Mouse (Mus musculus) limb, embryonic 15.5 days (tissue): ENCODE measurements around the gene Xrcc4. TPM values are rescaled to one million over a fixed set of nuclear protein-coding genes. Genes with fewer than 3 reads are reported as not detected.

ENCODE experiments used
- ATAC-seq: fragments of 200-750 bp; cut with Nextera tagmentation; 2 replicates; pipeline ENCODE4 v1.8.0; 2017; ENCODE audit warnings: low read depth, moderate TSS enrichment; ENCODE audit not compliant: insufficient number of reproducible peaks, low FRiP score, low TSS enrichment
- H3K27ac ChIP-seq: fragments of 300-500 bp; sonication (generic); 2 replicates; pipeline ENCODE4 v1.5.1; 2015; ENCODE audit warnings: moderate library complexity, mild to moderate bottlenecking, inconsistent platforms
- H3K27me3 ChIP-seq: fragments of 300-500 bp; sonication (generic); 2 replicates; pipeline ENCODE4 v1.6.1; 2015; ENCODE audit warnings: inconsistent platforms
- H3K36me3 ChIP-seq: fragments of 300-500 bp; sonication (generic); 2 replicates; pipeline ENCODE4 v1.6.1; 2015; ENCODE audit warnings: inconsistent platforms
- H3K4me1 ChIP-seq: fragments of 300-500 bp; sonication (generic); 2 replicates; pipeline ENCODE4 v1.6.1; 2015; ENCODE audit warnings: inconsistent platforms
- H3K4me2 ChIP-seq: fragments of 300-500 bp; sonication (generic); 2 replicates; pipeline ENCODE4 v1.6.1; 2015; ENCODE audit warnings: mild to moderate bottlenecking, inconsistent platforms
- H3K4me3 ChIP-seq: fragments of 300-500 bp; sonication (generic); 2 replicates; pipeline ENCODE4 v1.5.1; 2015; ENCODE audit warnings: mild to moderate bottlenecking, inconsistent platforms
- H3K9ac ChIP-seq: fragments of 300-500 bp; sonication (generic); 2 replicates; pipeline ENCODE4 v1.6.1; 2015; ENCODE audit warnings: inconsistent platforms
- H3K9me3 ChIP-seq: fragments of 300-500 bp; sonication (generic); 2 replicates; pipeline ENCODE4 v1.6.1; 2016; ENCODE audit warnings: inconsistent platforms
- WGBS: fragments of 180-500 bp; shearing (Covaris S2); methylation state at CpG from one replicate; pipeline ENCODE4 v1.1.7; 2015; 5-methylcytosine and 5-hydroxymethylcytosine counted together
- polyA plus RNA-seq: library from polyadenylated mRNA; unstranded; fragments of >200 nt; fragmentation: Nextera tagmentation; extraction: Ambion mirVana; gene quantifications from 2 replicates; pipeline ENCODE4 v1.2.1, GENCODE M21; 2015

Gene Xrcc4
- polyA plus RNA-seq, 1 experiment from 2014 or later, result 11.2 TPM

- H3K4me2 ChIP-seq, result peak overlapping the region; percentile 71
- peak overlapping the region; percentile 64 for H3K4me3 ChIP-seq
- peaks cover 16% of the 10 kb centered on the region for H3K4me1 ChIP-seq
- 3% methylated on average over 15 of the region's 15 CpGs for WGBS
- H3K27ac ChIP-seq, result peak overlapping the region; percentile 95
- no peaks in the 10 kb centered on the region for H3K36me3 ChIP-seq
- ATAC-seq, result no peak
- no peaks in the 10 kb centered on the region for H3K27me3 ChIP-seq
- peak overlapping the region; percentile 61; the same call in 1 of the 2 replicates for H3K9ac ChIP-seq
- no peaks in the 10 kb centered on the region for H3K9me3 ChIP-seq
Observed at GRCm38 (mm10) chr13:89742686-89743200, 346.7 kb downstream of the Xrcc4 start.

GRCm38 (mm10) chr13:89741766-89742685 lies 347.4 kb downstream of the Xrcc4 start, which contains the start of gene Vcan:
TSS of gene Vcan (minus strand) at chr13:89742509.
- Histone ChIP-seq H3K36me3 (no peaks in the 10 kb centered on the region), H3K4me3 (peak within 1 kb of the TSS; percentile 64), H3K4me1 (peaks cover 16% of the 10 kb centered on the region), H3K9me3 (no peaks in the 10 kb centered on the region), H3K9ac (peak within 1 kb of the TSS; percentile 61), H3K27ac (peak within 1 kb of the TSS; percentile 95), H3K4me2 (peak within 1 kb of the TSS; percentile 71), H3K27me3 (no peaks in the 10 kb centered on the region)
- ATAC-seq, result peak; percentile 75
- under 1% methylated on average over 40 of the region's 40 CpGs for WGBS

- peak overlapping the region; percentile 64 for H3K4me3 ChIP-seq
- H3K4me1 ChIP-seq, result peaks cover 16% of the 10 kb centered on the region
- WGBS, result 1% methylated on average over 14 of the region's 14 CpGs
- peak overlapping the region; percentile 61 for H3K9ac ChIP-seq
- ATAC-seq, result peak; percentile 40; the same call in 1 of the 2 replicates
- H3K4me2 ChIP-seq, result peak overlapping the region; percentile 71
- H3K36me3 ChIP-seq, result no peaks in the 10 kb centered on the region
- H3K27me3 ChIP-seq, result no peaks in the 10 kb centered on the region
- H3K27ac ChIP-seq, result peak overlapping the region; percentile 95
- H3K9me3 ChIP-seq, result no peaks in the 10 kb centered on the region
Observed at GRCm38 (mm10) chr13:89741116-89741551, 348.3 kb downstream of the Xrcc4 start.

GRCm38 (mm10) chr13:89740243-89741115 lies 348.9 kb downstream of the Xrcc4 start:
- peak; percentile 89 for ATAC-seq
- Histone ChIP-seq H3K4me3 (peak overlapping the region; percentile 64), H3K4me1 (peaks cover 16% of the 10 kb centered on the region), H3K9me3 (no peaks in the 10 kb centered on the region), H3K4me2 (peak overlapping the region; percentile 71), H3K27ac (peak overlapping the region; percentile 95), H3K9ac (peak overlapping the region; percentile 61), H3K27me3 (no peaks in the 10 kb centered on the region), H3K36me3 (no peaks in the 10 kb centered on the region; the same call in 1 of the 2 replicates)
- WGBS, result 0% methylated on average over 33 of the region's 33 CpGs

GRCm38 (mm10) chr13:89739696-89740242 lies 349.6 kb downstream of the Xrcc4 start:
- WGBS, result under 1% methylated on average over 24 of the region's 24 CpGs
- Histone ChIP-seq H3K4me1 (peaks cover 16% of the 10 kb centered on the region), H3K9ac (peak overlapping the region; percentile 39), H3K27me3 (no peaks in the 10 kb centered on the region), H3K4me2 (peak overlapping the region; percentile 71), H3K36me3 (no peaks in the 10 kb centered on the region; the same call in 1 of the 2 replicates), H3K27ac (peak overlapping the region; percentile 95), H3K9me3 (no peaks in the 10 kb centered on the region), H3K4me3 (peak overlapping the region; percentile 64)
- no peak; the same call in 1 of the 2 replicates for ATAC-seq

GRCm38 (mm10) chr13:89738776-89739695 lies 350.4 kb downstream of the Xrcc4 start:
- H3K27me3 ChIP-seq, result no peaks in the 10 kb centered on the region
- peak; percentile 66 for ATAC-seq
- H3K4me2 ChIP-seq, result peak overlapping the region; percentile 71
- H3K9me3 ChIP-seq, result no peaks in the 10 kb centered on the region
- H3K27ac ChIP-seq, result peak overlapping the region; percentile 95
- peaks cover 16% of the 10 kb centered on the region for H3K4me1 ChIP-seq
- H3K4me3 ChIP-seq, result peak overlapping the region; percentile 64
- peak overlapping the region; percentile 39 for H3K9ac ChIP-seq
- WGBS, result 2% methylated on average over 31 of the region's 31 CpGs
- no peaks in the 10 kb centered on the region; the same call in 1 of the 2 replicates for H3K36me3 ChIP-seq

- WGBS, result 48% methylated on average over 2 of the region's 2 CpGs
- peak overlapping the region; percentile 64; the same call in 1 of the 2 replicates for H3K4me3 ChIP-seq
Observed at GRCm38 (mm10) chr13:89738275-89738674, 351.1 kb downstream of the Xrcc4 start.

GRCm38 (mm10) chr13:89735111-89735510 lies 354.3 kb downstream of the Xrcc4 start:
- Histone ChIP-seq H3K27ac (no peak overlapping the region), H3K27me3 (no peaks in the 10 kb centered on the region), H3K4me2 (no peak overlapping the region), H3K4me1 (peaks cover 8% of the 10 kb centered on the region), H3K36me3 (no peaks in the 10 kb centered on the region; the same call in 1 of the 2 replicates), H3K4me3 (no peak overlapping the region), H3K9ac (no peak overlapping the region), H3K9me3 (no peaks in the 10 kb centered on the region)
- ATAC-seq, result no peak
- 72% methylated on average over 5 of the region's 5 CpGs for WGBS

More at GRCm38 (mm10) chr13:89738275-89738674, 351.1 kb downstream of the Xrcc4 start:
- H3K36me3 ChIP-seq, result no peaks in the 10 kb centered on the region; the same call in 1 of the 2 replicates
- H3K27ac ChIP-seq, result no peak overlapping the region
- 0 out of 2 replicates have a peak overlapping the region, but pooled peaks have one; percentile 71 for H3K4me2 ChIP-seq
- peaks cover 16% of the 10 kb centered on the region for H3K4me1 ChIP-seq
- H3K9me3 ChIP-seq, result no peaks in the 10 kb centered on the region
- no peaks in the 10 kb centered on the region for H3K27me3 ChIP-seq
- H3K9ac ChIP-seq, result no peak overlapping the region
- no peak for ATAC-seq

- no peak for ATAC-seq
- 27% methylated on average over 2 of the region's 2 CpGs for WGBS
- H3K4me3 ChIP-seq, result no peak overlapping the region
Observed at GRCm38 (mm10) chr13:89726492-89726891, 362.9 kb downstream of the Xrcc4 start.

More at GRCm38 (mm10) chr13:89726492-89726891, 362.9 kb downstream of the Xrcc4 start:
- Histone ChIP-seq H3K9me3 (no peaks in the 10 kb centered on the region), H3K9ac (no peak overlapping the region), H3K27ac (no peak overlapping the region), H3K4me2 (no peak overlapping the region), H3K27me3 (no peaks in the 10 kb centered on the region), H3K36me3 (peaks cover 33% of the 10 kb centered on the region), H3K4me1 (no peaks in the 10 kb centered on the region)
